Mouse (Mus musculus) frontal cortex, postnatal 36 days (tissue): ENCODE measurements at regions not wholly inside any gene's neighbourhood (a gene's known extent, or its start where the extent isn't known, plus 50 kb on each side); places are given as distances from the start of the nearest gene placed in this dataset.
"Not testable (repeated sequence)": the region's sequence is repeated elsewhere in the genome, so short reads cannot be mapped to it uniquely, and the experiment has no call there.

Experiments used
- DNase-seq, 2 experiments: peaks; one replicate each; pipeline ENCODE4 v3.0.0; 2022; ENCODE audit warnings: low spot score in 2 of 2

DNA sequence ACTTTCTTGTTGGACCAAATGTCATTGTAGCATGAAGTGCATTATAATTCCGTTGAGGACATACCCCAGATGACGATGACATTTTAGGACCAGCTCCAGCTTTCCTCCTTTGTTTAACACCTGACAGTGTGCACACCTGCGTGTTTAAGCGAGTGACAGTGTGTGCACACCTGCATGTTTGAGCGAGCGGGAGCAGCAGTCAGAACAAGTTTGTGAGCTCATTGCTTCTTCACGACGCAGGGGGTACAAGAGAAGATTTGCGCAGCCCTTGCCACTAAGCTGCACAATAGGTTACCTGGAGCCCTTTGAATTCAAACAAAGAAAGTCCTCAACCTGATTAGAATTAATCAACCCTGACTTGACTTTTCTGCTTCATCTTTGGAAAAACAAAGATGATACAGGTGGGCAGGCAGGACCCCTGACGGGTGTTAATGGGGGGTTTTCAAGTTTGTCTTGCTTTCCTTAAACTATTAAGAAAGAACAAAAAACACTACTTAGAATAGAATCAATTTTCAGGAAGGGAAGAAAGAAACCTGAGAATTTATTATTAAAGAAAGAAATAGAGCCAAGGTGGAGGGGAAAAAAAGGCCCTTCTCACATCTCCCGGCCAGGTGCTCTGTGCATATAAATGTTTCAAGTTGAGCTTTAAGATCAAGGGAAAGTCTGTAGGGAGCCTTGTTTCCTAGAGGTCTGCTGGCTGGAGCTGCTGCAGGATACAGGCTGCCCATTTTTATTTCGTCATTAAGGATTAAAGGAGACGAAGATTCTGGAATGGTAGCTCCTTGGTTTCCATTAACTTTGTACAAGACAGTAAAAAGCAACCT lies 144.8 kb upstream of the Ttc29 start:
- DNase-seq, result no peak

DNA sequence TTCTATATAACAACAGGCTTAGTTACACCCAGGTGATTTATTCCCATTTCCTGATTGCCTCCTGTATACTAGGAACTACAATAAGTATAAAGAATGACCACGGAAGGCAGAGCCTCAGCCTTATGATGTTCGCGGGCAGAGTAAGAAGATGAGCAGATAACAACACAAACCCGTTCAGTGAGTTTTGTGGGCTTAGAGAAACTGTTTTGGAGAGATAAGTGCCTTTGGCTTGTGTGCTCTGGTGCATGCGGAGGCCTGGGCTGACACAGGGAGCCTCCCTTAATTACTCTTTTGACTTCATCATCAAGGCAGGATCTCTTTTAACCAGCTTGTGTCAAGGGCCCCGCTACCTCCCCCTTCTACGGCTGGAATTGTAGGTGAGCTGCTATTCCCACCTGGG lies 139.3 kb upstream of the Ttc29 start:
- DNase-seq, result no peak

DNA sequence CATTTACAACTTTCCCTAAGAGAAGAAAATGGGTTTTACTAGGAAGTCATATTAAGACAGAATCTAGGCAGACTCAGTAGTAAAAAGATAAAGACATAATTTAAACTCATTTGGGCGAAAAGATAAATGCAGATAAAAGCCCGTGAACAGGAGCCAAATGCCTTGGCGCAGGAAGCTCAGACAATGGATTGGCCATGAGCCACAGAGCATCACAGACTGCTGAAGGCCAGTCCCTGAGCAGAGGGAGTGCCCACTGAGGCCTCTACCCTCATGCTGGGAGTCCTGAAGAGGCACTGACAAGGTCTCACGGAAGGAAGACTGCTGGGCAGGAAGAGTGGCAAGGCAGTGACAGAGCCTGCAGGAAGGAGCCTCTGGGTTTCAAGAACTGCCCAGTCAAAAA lies 136.0 kb upstream of the Ttc29 start:
- DNase-seq, result no peak

DNA sequence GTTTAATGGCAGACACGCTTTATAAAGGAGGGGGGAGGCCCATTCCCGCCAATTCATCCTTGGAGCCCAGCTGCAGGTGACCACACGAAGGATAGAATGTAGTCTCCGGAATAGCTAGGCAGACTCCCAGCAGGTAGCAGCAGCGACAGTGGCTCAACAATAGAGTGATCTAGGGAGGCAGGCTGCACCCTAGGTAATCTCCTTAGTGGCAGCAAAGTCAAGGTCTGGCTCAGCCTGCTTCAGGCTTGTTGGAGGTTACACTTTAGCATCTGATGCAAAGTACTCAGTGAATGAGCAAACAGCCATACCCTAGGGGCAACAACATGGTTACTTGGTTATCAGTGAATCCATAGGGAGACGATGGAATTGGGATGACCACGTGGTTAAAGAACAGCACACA lies 131.7 kb upstream of the Ttc29 start:
- DNase-seq, result not testable (repeated sequence)

DNA sequence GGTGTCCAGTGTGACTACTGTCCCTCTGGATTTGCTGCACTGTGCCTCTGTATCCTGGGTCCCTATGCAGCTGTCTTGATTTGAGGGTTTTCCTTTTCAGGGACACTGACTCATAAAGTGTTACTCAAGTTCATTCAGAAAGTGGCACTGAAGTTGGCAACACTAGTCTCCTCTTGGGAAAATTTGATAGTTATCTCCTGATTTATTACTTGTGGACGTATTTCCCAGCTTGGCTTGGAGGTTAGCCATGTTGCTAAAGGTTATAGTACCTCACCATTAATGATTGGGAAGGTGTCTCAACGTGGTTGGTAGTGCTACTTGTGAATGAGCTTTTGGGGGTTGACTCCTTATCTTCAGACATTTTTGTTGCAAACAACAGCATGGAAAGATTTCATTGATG lies 130.1 kb upstream of the Ttc29 start:
- DNase-seq, result no peak

DNA sequence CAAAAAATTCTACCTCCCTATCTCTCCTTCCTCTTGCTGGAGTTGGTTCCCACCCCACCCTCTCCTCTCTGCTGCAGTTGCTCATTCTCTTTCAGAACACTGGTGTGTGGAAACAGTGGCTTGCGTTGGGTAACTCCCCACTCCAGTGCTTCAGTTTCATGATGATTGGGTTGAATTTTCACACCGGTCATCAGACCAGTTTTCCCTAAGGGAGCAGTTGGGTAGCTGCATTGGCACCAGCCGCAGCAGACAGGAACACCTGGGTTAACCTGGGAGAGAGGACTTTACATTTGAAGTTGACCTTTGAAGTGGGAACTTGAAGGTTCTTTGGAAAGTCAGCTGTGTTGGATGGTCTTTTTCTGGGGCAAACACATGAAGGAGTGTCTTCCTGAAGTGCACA lies 126.7 kb upstream of the Ttc29 start:
- no peak for DNase-seq

DNA sequence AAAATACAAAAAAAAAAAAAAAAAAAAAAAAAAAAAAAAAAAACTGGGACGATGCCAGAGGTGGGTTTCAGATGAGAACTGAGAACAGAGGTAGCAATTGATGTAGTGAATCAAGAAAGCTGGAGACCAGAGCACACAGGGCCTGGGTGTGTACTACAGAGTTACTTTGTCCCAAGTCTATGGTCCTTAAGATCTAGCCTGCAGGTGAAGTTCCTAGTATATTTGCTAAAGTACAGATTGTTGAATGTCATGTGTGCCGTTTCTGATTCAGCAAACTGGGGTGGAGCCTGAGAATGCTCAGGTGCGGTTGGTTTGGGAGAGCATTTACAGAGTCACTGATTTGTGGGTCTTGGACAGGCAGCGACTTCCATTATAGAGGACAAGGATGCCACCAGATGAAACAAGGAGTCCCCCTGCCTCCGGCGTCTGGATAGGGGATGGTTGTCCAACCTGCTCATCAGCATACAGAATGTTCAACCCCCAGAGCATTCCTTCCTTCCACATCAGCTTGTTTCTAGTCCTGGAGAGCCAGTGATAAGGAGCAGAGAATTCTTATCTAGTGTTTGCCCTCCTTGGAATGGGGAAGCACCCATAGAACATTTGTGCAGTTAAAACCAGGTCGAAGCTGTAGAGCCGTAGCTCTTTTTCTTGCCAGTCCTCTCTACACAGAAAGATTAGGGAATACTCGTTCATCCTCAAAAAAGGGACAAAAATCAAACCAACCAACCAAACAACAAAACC lies 122.5 kb upstream of the Ttc29 start:
- no peak for DNase-seq

DNA sequence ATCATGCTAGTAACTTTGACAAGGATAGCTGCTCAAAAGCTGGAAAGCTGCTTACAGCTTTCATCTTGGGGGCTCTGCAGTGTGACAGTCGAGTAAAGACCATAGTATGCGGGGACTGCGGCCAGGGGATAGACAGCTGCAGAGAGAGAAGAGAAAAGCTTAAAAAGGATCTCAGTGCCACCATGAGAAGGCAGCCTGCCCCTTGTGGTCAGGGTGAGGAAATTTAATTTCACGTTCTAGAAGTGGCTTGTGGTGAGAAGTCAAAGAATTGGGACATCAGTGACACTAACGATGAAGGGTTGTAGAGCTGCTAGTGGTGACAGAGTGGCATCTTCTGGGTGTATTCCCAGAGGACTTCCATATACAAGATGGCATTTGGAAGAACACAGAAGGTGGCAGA lies 116.7 kb upstream of the Ttc29 start:
- DNase-seq, result peak in 1 of 2 experiments; percentile 2

DNA sequence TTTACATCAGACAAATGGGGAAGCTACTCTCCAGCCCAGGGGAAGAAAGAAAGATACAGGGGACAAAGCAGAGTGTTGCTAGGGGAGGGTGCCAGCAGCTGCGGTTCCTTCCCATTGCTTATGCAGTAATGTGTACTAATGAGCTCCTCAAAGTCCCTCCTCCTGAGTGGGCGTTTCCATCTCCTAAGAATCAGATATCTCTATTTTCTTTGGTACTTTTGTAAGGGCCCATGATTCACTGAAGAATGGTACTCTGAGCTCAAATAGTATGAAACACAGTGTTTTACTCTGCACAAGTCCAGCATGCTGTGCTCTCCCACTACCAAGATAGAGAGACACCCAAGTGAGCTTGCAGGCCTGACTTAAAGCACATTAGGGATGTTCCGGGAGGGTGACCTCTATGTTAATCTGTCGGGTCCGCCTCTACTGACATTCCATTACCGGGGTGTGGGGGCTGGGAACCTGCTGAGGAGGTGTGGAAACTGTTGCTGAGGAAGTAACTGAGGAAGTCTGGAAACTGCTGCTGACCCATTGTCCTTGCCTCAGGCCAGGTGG lies 114.8 kb upstream of the Ttc29 start:
- no peak for DNase-seq

DNA sequence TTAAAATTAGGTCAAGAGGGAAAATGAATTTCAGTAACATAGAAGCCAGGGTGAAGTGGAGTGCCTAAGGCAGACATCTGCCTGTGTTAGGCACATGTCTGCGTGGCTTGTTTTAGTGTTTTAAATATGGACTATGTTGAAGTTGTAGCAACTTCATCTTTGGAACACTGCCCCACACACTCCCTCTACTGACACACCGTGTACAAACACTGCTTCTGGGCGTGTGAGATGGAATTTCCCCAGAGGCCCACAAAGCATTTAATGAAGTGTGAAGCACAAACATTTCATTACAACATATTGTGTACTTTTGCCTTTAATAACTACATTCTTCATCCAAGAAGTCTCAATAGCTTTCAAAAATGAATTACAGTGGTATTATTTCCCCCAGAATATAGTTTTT lies 114.0 kb upstream of the Ttc29 start:
- no peak for DNase-seq

DNA sequence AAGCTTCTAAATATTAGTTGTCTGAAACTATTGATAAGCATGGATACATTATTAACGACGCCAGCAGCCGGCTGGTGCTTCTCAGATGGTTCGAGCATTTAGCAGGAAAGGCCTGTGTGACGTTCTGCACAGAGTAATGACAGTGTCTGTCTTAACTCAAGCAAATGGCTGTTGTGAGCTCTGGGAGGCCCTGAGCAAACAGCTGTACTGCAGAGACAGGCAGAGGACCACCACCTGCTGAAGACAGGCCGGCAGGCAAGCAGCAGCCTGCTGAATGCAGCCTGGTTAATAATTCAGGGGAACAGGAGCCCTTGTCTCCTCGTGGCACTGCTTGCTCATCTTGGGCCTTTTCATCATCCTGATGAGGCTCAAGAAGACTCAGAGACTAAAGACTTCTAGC lies 105.8 kb upstream of the Ttc29 start:
- no peak for DNase-seq

DNA sequence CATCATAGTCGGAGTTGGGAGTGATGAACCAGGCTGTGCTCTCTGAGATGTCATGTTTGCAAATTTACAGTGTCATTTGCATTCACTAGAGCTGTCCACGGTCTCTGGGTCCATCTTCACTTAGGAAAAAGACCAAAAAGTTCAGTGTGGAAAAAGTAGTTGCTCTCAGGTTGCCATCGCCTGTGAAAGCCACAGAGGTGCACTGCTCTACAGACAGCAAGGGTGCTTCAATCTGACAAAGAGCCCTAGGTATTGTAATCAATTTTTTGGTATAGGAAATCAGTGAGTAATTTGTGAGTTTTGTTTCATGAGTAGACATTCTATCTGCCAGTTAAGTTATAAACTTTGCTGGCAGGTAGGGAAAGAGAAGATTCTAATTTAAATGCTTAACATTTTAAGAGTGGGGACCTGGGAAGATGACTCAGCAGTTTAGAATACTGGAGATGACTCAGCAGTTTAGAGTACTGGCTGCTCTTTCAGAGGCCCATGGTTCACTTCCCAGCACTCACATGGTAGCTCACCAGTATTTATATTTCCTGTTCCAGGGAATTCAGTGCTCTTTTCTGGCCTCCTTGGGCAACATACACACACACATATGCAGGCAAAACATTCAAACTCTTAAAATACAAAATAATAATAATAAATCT lies 103.0 kb upstream of the Ttc29 start:
- no peak for DNase-seq

DNA sequence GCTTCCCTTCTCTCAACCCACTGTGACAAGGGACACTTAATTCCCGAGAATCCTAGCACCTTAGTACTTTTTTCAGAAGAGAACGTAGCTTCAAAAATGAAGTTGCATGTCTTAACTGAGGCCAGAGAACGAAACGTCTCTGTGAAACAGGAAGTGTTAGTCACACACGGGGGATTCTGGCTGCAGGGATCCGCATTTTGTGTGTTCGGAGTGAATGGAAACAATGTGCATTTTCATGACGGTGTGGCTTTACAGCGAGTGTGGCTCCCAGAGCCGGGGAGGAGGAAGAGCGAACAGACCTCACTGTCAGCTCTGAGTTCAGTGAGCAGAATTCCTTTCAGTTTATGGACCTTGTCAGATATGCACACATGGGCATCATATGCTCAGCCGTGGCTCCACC lies 100.0 kb upstream of the Ttc29 start:
- DNase-seq, result no peak

DNA sequence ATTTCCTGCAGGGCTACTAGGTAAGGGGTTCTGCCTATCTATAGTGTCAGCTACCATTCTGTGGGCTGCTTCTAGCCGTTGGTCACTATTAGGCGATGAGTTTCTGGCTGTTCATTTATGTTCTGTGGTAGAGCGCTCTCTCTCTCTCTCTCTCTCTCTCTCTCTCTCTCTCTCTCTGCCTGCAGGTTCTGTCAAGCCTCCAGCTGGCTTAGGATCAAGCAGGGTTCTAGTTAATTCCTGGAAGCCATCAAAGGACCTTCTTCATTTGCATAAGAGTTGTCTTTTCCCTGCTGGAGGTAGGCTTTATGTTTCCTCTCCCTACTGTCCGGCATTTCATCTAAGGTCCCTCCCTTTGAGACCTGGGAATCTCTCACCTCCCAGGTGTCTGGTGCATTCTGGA lies 98.6 kb upstream of the Ttc29 start:
- DNase-seq, result no peak

DNA sequence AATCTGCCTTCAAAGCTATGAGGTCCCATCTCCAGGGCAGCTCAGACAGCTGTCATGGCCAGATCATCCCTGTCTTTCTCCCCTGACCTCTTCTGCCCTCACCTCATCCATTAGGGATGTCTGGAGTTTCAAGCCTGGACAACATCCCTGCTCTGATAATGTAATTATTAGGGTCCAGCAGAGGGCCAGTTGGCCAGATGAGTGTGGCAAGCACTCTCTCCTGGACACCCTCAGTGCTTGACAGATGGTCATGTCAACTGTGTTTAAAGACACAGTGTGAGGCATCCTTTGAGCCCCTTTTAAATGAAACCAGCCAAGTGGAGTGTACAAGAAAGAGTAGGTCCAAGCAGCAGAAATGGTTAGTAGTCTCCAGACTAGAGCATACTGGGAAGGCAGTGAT lies 95.9 kb upstream of the Ttc29 start:
- no peak for DNase-seq

DNA sequence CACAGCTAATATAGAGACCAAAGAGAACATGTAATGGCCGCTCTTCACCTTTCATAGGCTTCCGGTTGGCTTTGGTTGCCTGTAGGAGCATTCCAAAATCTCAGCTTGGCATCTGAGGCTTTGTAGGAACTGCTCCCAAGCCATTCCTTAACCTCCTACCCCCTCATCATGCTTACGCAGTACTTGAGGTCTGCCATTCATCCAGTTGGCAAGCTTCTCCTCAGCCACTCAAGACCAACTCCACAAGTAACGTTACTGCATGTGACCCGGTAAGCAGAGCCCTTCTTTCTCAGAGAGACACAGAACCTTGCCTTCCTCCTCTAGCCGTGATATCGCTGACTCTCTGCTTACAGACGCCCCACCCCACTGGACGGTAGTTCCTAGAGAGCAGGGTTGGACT lies 94.6 kb upstream of the Ttc29 start:
- no peak for DNase-seq

DNA sequence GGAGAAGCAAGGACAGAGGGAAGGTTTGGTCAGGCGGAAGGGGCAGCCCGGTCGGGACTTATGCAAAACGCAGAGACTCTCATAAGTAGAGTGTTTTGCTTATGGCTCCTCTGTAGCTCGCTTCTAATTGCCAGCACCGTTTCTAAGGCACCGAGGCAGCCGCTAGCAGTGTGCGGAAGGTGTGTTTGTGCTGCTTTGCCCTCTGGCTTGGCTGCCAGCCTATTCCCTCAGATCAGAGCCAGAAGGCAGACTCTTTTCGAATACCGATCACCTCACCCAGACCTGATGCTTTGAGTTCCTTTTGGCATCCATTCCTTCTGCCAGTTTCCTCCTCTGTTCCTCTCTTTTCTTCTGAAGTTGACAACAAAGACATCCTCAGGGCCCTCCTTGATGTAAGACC lies 93.4 kb upstream of the Ttc29 start:
- peak in 1 of 2 experiments; percentile 20 for DNase-seq

DNA sequence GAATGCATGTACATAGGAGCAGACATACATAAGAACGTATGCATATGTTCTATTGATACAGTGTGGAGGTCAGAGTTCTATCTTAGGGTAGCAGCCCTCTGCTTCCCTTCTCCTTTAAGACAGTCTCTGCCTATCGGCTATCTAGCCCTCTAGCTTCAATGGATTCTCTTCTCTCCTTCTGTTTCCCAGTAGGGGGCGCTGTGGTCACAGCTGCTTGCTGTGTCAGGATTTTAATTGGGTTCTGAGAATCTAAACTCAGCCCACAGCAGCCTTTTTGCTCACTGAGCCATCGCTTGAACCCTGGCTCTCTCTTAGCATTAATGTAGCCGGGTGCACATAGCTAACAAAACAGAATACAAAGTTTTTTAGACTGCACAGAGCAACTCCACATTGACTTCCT lies 88.8 kb upstream of the Ttc29 start:
- no peak for DNase-seq

DNA sequence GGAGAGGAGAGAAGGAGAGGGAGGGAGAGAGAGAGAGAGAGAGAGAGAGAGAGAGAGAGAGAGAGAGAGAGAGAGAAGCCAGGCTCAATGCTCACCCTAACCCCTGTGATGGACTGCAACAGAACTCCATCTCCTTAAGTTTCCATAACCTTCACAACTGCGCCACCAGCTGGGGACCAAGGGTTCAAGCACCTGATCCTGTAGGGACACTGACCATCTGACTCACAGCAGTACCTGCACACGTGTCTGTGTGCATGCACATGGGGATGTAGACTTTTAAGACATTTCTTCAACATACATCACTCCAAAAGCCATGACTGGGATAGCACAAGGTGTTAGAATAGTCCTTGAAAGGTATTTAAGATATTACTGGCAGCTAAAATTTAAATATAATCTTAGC lies 85.2 kb upstream of the Ttc29 start:
- DNase-seq, result no peak

DNA sequence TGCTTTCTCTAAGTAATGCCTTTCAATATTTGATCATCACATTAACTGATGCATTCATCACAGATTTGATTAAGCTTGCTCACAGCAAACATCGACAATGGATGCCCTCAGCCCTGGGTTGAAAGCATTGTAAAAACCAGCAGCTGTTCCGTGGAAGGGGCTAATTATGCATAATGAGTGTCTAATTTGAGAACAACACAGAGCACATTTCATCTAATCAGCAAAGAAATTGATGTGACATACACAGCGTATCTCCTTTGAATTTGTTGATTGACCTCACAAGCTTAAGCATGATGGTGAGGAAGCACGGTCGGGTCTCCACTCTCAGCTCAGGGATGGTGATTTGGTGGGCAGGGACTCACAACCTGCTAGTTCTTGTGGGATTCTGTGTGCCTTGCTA lies 84.0 kb upstream of the Ttc29 start:
- DNase-seq, result no peak

DNA sequence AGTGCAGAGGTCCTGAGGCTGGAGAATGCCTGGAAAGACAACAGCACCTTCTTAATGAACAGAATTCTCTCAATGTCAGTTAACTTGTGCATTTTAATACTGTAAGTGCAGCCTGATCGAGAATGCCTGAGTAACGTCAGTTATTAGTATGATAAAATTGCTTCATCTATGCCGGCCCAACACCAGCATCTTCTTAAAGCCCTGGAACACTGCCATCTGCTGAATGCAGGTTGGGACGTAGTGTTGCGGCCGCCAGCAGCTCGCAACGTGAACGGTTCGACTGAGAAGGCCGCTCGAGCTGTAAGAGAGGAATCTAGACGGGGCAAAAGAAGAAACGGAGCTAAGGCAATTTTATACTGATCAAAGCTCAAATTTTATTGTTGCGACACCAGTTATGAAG lies 73.6 kb upstream of the Ttc29 start:
- not testable (repeated sequence) for DNase-seq

DNA sequence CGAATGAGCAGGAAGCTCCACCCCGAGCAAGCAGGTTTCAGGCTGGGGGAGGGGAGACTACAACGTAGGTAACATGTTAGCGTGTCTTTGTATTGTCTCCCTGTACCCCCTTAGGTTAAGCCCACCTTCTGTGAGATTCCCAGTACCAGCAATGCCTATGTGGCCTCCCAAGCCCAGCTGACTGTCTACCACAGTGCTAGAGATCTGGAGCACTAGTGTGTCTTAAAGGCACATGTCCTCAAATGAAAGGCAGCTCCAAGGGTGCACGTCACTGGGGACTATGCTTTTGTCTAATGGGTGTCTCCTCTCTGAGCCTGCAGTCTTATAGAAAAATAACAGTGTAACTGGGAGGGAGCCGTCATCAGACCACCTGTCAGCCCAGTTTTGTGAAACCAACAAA lies 65.9 kb upstream of the Ttc29 start:
- DNase-seq, result no peak

DNA sequence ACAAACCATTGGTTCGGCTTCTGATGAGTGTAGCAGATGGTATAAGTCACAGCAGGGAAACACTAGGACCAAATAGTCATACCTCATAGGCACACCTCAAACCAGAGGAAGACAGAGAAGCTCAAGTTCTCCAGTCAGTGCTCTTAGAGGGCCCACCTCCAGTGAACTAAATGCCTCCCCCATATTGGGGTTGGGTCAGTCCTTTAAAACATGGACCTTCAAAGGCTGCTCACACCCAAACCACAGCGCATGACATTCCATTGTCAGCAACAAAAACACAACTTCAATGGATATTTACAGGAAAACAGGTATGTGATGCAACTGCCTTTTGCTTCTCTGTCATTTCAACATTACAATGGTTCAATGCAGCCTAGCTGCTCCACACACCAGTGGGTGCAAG lies 65.1 kb upstream of the Ttc29 start:
- DNase-seq, result no peak
